Mouse (Mus musculus): ENCODE data around the gene Fam210b. TPM values are rescaled to one million over a fixed set of nuclear protein-coding genes. Genes with fewer than 3 reads are reported as not detected.
"Not testable (repeated sequence)": the region's sequence is repeated elsewhere in the genome, so short reads cannot be mapped to it uniquely, and the experiment has no call there.

Gene Fam210b
- total RNA-seq (2021) = 1 to 10 TPM; 5.0 to 6.4 TPM
- long read RNA-seq, experiment 1, partial matches to known transcripts = 0 of 6 reads
- long read RNA-seq, experiment 1, other reads (novel, unspliced or antisense) = 2 of 6 reads
- long read RNA-seq, experiment 2, transcript Fam210b-201 (3 exons, 3,617 nt) = major isoform, 7 of 11 reads
- long read RNA-seq, experiment 2, partial matches to known transcripts = 1 of 11 reads
- long read RNA-seq, experiment 2, other reads (novel, unspliced or antisense) = 3 of 11 reads

- intact Hi-C loops (cut with DNase I) = loop anchor here (5.0 to 10.0 kb wide), 2 partner anchors 97 to 650 kb away; partner anchors contain the start of gene Rtf2
- Histone ChIP-seq H3K4me3 (peak within 1 kb of the TSS; percentile 91), H3K27ac (peak within 1 kb of the TSS; percentile 93)
- peak; percentile 97 for DNase-seq
- no peak for TF ChIP-seq CTCF (IDR thresholded peaks at IDR 0.05)
Measured at GRCm38 (mm10) chr2:172345258-172345738, at the start of gene Fam210b. Gene Fam210b, plus strand, starts transcription at chr2:172345565.

GRCm38 (mm10) chr2:172298083-172298482 is 47.3 kb upstream of the Fam210b start:
- Histone ChIP-seq H3K4me3 (no peak overlapping the region), H3K27ac (no peak overlapping the region)
- TF ChIP-seq CTCF (IDR thresholded peaks at IDR 0.05) = no peak
- intact Hi-C loops (cut with DNase I) = no loop called here
- no peak for DNase-seq

GRCm38 (mm10) chr2:172298542-172298941 is 46.8 kb upstream of the Fam210b start:
- no peak for TF ChIP-seq CTCF (IDR thresholded peaks at IDR 0.05)
- intact Hi-C loops (cut with DNase I) = no loop called here
- no peak overlapping the region for H3K4me3 ChIP-seq
- DNase-seq = no peak
- no peak overlapping the region for H3K27ac ChIP-seq

GRCm38 (mm10) chr2:172299126-172299921 is 46.0 kb upstream of the Fam210b start:
- no peak for DNase-seq
- intact Hi-C loops (cut with DNase I) = no loop called here
- no peak overlapping the region for H3K27ac ChIP-seq
- no peak for TF ChIP-seq CTCF (IDR thresholded peaks at IDR 0.05)
- no peak overlapping the region for H3K4me3 ChIP-seq

- no peak for DNase-seq
- intact Hi-C loops (cut with DNase I) = no loop called here
- no peak overlapping the region for H3K27ac ChIP-seq
- no peak for TF ChIP-seq CTCF (IDR thresholded peaks at IDR 0.05)
- H3K4me3 ChIP-seq = no peak overlapping the region
Measured at GRCm38 (mm10) chr2:172302396-172302795, 43.0 kb upstream of the Fam210b start.

GRCm38 (mm10) chr2:172304118-172304708 is 41.2 kb upstream of the Fam210b start:
- intact Hi-C loops (cut with DNase I) = no loop called here
- H3K27ac ChIP-seq = no peak overlapping the region
- no peak for DNase-seq
- TF ChIP-seq CTCF (IDR thresholded peaks at IDR 0.05) = no peak
- no peak overlapping the region for H3K4me3 ChIP-seq

- intact Hi-C loops (cut with DNase I) = not testable (repeated sequence)
Measured at GRCm38 (mm10) chr2:172305546-172305945, 39.8 kb upstream of the Fam210b start.

GRCm38 (mm10) chr2:172306544-172306943 is 38.8 kb upstream of the Fam210b start:
- Histone ChIP-seq H3K27ac (no peak overlapping the region), H3K4me3 (no peak overlapping the region)
- TF ChIP-seq CTCF (IDR thresholded peaks at IDR 0.05) = no peak
- intact Hi-C loops (cut with DNase I) = no loop called here
- DNase-seq = no peak

More at GRCm38 (mm10) chr2:172305546-172305945, 39.8 kb upstream of the Fam210b start:
- not testable (repeated sequence) for H3K27ac ChIP-seq, DNase-seq, H3K4me3 ChIP-seq

- TF ChIP-seq CTCF (IDR thresholded peaks at IDR 0.05) = no peak
- Histone ChIP-seq H3K27ac (no peak overlapping the region), H3K4me3 (no peak overlapping the region)
- intact Hi-C loops (cut with DNase I) = no loop called here
- DNase-seq = no peak
Measured at GRCm38 (mm10) chr2:172311731-172312130, 33.6 kb upstream of the Fam210b start.

GRCm38 (mm10) chr2:172320878-172321277 is 24.5 kb upstream of the Fam210b start:
- TF ChIP-seq CTCF (IDR thresholded peaks at IDR 0.05) = no peak
- peak; percentile 27 for DNase-seq
- intact Hi-C loops (cut with DNase I) = no loop called here
- Histone ChIP-seq H3K4me3 (no peak overlapping the region), H3K27ac (no peak overlapping the region)

- Histone ChIP-seq H3K27ac (no peak overlapping the region), H3K4me3 (no peak overlapping the region)
- DNase-seq = no peak
- intact Hi-C loops (cut with DNase I) = no loop called here
- no peak for TF ChIP-seq CTCF (IDR thresholded peaks at IDR 0.05)
Measured at GRCm38 (mm10) chr2:172328248-172328647, 17.1 kb upstream of the Fam210b start.

- H3K27ac ChIP-seq = no peak overlapping the region
- TF ChIP-seq CTCF (IDR thresholded peaks at IDR 0.05) = peak; percentile 71
- intact Hi-C loops (cut with DNase I) = loop anchor here (1.0 kb wide), 1 partner anchor 108 kb away; no protein-coding TSS in a partner anchor
- no peak overlapping the region for H3K4me3 ChIP-seq
- peak; percentile 43 for DNase-seq
Measured at GRCm38 (mm10) chr2:172329179-172329578, 16.2 kb upstream of the Fam210b start.
